Mouse (Mus musculus): ENCODE measurements around the gene Olfr695. TPM values are rescaled to one million over a fixed set of nuclear protein-coding genes. Genes with fewer than 3 reads are reported as not detected.
"Not testable (repeated sequence)": the region's sequence is repeated elsewhere in the genome, so short reads cannot be mapped to it uniquely, and the experiment has no call there.

Olfr695 gene
- not detected in 2 replicates for polyA plus RNA-seq (2016; fragmentation: Nextera tagmentation; extraction: Ambion mirVana)

DNA sequence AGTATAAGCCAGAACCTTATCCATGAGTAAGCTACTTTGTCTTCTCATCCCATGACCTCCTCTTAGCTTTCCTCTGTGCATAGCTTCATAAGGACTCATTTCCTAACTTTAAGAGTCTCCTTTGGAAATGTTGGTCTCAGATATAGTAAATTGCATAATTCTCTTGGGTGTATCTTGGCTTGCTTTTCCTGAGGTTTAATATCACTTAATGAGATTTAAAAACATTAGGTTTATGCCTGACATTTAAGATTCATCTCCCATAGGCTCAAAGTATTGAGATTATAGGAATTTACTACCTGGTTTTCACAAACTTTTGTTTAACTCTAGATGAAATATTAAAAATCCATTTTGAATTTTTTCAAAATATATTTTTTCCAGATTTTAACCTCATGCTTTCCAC is at the start of gene Olfr695:
Olfr695 (minus strand) TSS at position 101 of the 400 bp plus-strand sequence.
- Histone ChIP-seq H3K27ac (replicated peaks) (no peak within 1 kb of the TSS), H3K27me3 (replicated peaks; ENCODE audit: low read depth, poor library complexity, severe bottlenecking) (no peaks in the 10 kb centered on the region), H3K4me1 (no peaks in the 10 kb centered on the region), H3K9me3 (no peaks in the 10 kb centered on the region), H3K36me3 (replicated peaks) (no peaks in the 10 kb centered on the region), H3K4me3 (no peak within 1 kb of the TSS)
- no peak for DNase-seq (ENCODE audit: low spot score)

DNA sequence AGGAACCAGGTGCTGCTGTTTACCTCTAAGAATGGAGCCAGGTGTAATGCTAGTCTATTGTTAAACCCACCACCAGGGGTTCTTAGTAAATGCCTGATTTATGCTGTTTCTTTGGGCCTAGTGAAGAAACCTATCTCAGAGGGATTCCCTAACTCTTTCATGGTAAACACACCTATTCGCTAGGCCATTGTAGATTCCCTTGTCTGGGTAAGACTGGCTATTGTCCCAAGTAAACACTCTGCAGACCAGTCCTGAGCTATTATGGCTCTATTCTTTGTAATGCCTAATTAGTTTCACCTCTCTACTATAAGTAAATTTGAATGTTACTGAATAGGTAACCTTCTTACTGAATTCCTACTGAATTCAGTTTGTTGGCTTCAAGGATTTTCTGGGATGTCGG is 44.8 kb upstream of the Olfr695 start:
- not testable (repeated sequence) for H3K27ac ChIP-seq (replicated peaks); H3K4me3 ChIP-seq; DNase-seq (ENCODE audit: low spot score); H3K4me1 ChIP-seq; H3K27me3 ChIP-seq (replicated peaks; ENCODE audit: low read depth, poor library complexity, severe bottlenecking); H3K9me3 ChIP-seq; H3K36me3 ChIP-seq (replicated peaks)
- 92% methylated on average over 2 of the region's 2 CpGs for WGBS

DNA sequence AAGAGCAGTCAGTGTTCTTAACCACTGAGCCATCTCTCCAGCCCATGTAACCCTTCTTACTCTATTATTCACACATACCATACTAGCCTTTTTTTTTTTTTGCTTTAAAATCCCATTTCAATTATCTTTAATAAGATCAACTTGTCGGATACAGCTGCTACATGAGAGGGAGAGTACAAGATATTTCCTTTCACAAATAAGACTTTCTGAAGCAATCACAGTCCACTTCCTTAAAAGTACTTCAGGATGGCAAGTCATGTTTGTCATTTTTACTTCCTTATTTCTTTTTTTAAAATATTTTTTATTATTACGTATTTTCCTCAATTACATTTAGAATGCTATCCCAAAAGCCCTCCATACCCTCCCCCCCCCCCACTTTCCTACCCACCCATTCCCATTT is 42.6 kb upstream of the Olfr695 start:
- Histone ChIP-seq H3K9me3 (0 out of 2 replicates have a peak, but pooled peaks cover 3% of the 10 kb centered on the region), H3K4me3 (no peak overlapping the region), H3K27me3 (replicated peaks; ENCODE audit: low read depth, poor library complexity, severe bottlenecking) (no peaks in the 10 kb centered on the region), H3K4me1 (no peaks in the 10 kb centered on the region), H3K36me3 (replicated peaks) (no peaks in the 10 kb centered on the region), H3K27ac (replicated peaks) (no peak overlapping the region)
- DNase-seq (ENCODE audit: low spot score) = no peak
- WGBS = 95% methylated on average over 2 of the region's 2 CpGs

DNA sequence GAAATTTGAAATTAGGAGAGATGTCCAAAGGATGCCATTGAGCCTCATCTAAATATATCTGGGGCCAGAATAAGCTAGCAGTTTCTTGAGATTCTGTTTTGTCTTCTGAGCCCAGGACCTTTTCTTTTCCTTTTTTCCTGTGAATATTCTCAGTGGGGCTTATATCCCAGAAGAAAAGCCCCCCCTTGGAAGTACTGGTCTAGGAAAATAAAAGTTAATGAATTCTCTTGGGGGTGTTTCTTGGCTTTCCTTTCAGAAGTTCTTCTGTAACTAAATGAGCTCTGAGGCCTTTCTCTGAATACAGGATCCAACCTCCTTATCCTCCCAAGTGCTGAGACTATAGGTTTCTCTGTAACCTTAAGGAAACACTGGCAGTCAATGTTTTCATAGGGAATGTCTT is 39.1 kb upstream of the Olfr695 start, which contains the start of gene Olfr698:
Olfr698 (minus strand) TSS at position 101 of the 400 bp plus-strand sequence.
- no peak for DNase-seq (ENCODE audit: low spot score)

DNA sequence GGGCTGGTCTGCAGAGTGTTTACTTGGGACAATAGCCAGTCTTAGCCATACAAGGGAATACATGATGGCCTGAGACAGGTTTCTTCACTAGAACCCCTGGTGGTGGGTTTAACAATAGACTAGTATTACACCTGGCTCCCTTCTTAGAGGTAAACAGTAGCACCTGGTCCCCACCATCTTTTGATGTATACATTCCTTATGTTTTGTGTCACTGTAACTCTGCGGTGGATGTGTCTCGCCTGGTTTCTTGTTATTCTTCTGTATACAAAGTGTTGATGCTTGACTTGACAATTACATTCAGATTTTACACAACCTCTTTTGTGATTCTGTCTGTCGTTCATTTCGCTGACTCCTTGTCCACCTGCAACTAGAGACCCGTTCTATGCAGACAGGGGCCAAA is 29.6 kb upstream of the Olfr695 start:
- Histone ChIP-seq H3K4me1 (no peaks in the 10 kb centered on the region), H3K27me3 (replicated peaks; ENCODE audit: low read depth, poor library complexity, severe bottlenecking) (no peaks in the 10 kb centered on the region), H3K36me3 (replicated peaks) (no peaks in the 10 kb centered on the region), H3K4me3 (no peak overlapping the region), H3K27ac (replicated peaks) (no peak overlapping the region), H3K9me3 (no peaks in the 10 kb centered on the region)
- DNase-seq (ENCODE audit: low spot score) = no peak
- WGBS = 93% methylated on average over 5 of the region's 5 CpGs

More for the DNA sequence above, 39.1 kb upstream of the Olfr695 start, which contains the start of gene Olfr698:
- H3K36me3 ChIP-seq (replicated peaks) = no peaks in the 10 kb centered on the region
- H3K4me3 ChIP-seq = no peak within 1 kb of the TSS
- no peaks in the 10 kb centered on the region for H3K27me3 ChIP-seq (replicated peaks; ENCODE audit: low read depth, poor library complexity, severe bottlenecking)
- H3K9me3 ChIP-seq = no peaks in the 10 kb centered on the region
- H3K27ac ChIP-seq (replicated peaks) = no peak within 1 kb of the TSS
- no peaks in the 10 kb centered on the region for H3K4me1 ChIP-seq

DNA sequence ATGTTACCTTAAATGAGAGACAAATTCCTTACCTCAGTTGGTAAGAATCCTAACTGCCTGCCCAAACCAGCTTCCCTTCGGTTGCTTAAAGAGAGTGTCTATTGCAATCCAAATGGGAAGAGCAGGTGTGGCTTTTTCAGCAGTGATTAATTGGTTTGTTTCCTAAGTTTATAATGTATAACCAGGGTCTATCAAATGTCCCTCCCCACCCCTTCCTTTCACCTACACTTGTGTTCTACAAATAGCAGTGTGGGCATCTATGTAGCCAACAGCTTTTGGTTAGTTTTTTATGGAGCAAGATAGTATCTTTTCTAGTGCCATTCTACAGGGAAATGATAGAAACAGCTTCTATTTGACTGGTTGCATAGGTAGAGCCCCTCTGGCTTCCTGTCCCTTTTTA is 26.1 kb upstream of the Olfr695 start, which contains the start of gene Olfr697:
Olfr697 (minus strand) TSS at position 101 of the 400 bp plus-strand sequence.
- 93% methylated on average over 1 of the region's 1 CpGs for WGBS
- H3K27ac ChIP-seq (replicated peaks) = no peak within 1 kb of the TSS
- H3K4me3 ChIP-seq = no peak within 1 kb of the TSS
- H3K27me3 ChIP-seq (replicated peaks; ENCODE audit: low read depth, poor library complexity, severe bottlenecking) = no peaks in the 10 kb centered on the region
- no peaks in the 10 kb centered on the region for H3K9me3 ChIP-seq
- DNase-seq (ENCODE audit: low spot score) = no peak
- H3K4me1 ChIP-seq = no peaks in the 10 kb centered on the region
- no peaks in the 10 kb centered on the region for H3K36me3 ChIP-seq (replicated peaks)

DNA sequence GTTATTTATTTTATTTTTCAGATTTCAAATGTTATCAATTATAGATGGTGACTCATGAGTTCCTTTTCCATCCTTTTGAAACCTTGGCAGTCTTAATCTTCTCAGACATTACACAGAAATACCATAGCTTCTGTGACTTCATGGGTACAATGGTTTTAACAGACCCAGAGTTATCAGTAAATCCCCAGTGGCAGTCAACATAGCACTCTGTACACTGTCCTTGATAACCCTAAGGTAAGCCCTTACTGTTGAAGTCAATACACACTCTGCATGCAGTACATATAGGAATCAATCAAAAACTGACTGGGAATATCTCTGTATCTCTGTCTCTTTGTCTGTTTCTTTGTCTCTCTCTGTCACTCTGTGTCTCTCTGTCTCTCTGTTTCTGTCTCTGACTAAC is 20.8 kb upstream of the Olfr695 start:
- Histone ChIP-seq H3K27me3 (replicated peaks; ENCODE audit: low read depth, poor library complexity, severe bottlenecking) (no peaks in the 10 kb centered on the region), H3K27ac (replicated peaks) (no peak overlapping the region), H3K36me3 (replicated peaks) (no peaks in the 10 kb centered on the region), H3K4me1 (no peaks in the 10 kb centered on the region), H3K4me3 (no peak overlapping the region), H3K9me3 (no peaks in the 10 kb centered on the region)
- no peak for DNase-seq (ENCODE audit: low spot score)

DNA sequence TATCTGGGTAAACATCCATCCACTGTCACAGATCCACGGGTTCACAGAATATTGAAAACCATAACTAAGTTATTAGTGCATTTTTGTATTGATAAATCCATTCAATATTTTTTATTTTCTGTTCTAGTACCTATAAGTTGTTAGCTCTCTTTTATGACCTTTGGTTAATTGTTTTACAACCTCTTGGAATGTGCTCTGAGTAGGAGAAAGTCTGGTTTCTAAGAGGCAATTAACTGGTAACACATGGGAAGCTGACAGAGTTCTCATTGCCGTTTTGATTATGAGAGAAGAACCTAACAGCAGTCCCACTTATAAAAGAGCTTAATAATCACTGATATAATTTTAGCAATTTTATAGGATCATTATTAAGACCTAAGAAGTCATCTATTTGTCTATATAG is 17.5 kb upstream of the Olfr695 start:
- no peak overlapping the region for H3K4me3 ChIP-seq
- WGBS = 80% methylated on average over 2 of the region's 2 CpGs
- DNase-seq (ENCODE audit: low spot score) = no peak
- H3K27me3 ChIP-seq (replicated peaks; ENCODE audit: low read depth, poor library complexity, severe bottlenecking) = no peaks in the 10 kb centered on the region
- no peak overlapping the region for H3K27ac ChIP-seq (replicated peaks)
- no peaks in the 10 kb centered on the region for H3K9me3 ChIP-seq
- no peaks in the 10 kb centered on the region for H3K4me1 ChIP-seq
- H3K36me3 ChIP-seq (replicated peaks) = no peaks in the 10 kb centered on the region

DNA sequence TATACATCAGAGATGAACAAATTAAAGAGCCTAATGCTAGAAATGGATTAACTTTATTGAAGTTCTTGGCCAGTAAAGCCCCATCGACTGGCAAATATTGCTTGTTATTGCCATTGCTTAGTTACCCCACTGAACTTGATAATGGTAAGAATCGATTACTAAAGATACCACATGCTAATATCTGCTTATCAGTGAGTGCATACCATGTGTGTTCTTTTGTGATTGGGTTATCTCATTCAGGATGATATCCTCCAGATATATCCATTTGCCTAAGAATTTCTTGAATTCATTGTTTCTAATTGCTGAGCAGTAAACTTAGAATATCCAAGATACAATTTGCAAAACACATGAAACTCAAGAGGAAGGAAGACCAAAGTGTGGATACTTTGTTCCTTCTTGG is 9.5 kb upstream of the Olfr695 start:
- H3K27me3 ChIP-seq (replicated peaks; ENCODE audit: low read depth, poor library complexity, severe bottlenecking); H3K27ac ChIP-seq (replicated peaks); H3K4me1 ChIP-seq; DNase-seq (ENCODE audit: low spot score); H3K4me3 ChIP-seq; H3K9me3 ChIP-seq; H3K36me3 ChIP-seq (replicated peaks): not testable (repeated sequence)
- WGBS = 87% methylated on average over 2 of the region's 2 CpGs

DNA sequence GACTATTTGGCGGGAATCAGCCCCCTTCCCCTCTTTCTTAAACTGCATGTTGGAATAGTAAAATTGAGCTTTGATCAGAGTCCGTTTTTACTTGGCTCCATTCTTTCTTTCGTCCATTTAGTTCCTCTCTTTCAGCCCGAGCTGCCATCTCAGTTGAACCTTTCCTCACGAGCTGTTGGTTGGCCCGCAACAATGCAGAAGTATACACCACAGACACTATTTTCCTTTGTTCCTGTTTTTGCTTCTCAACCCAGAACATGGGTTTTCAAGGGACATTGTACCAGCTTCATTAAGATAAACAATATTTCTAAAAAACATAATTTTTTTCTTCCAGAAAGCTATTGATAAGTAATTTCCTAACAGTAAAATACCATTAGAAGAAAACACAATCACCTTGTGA is 4.7 kb downstream of the Olfr695 start:
- no peaks in the 10 kb centered on the region for H3K27me3 ChIP-seq (replicated peaks; ENCODE audit: low read depth, poor library complexity, severe bottlenecking)
- H3K36me3 ChIP-seq (replicated peaks) = no peaks in the 10 kb centered on the region
- no peak for DNase-seq (ENCODE audit: low spot score)
- no peaks in the 10 kb centered on the region for H3K9me3 ChIP-seq
- WGBS = 88% methylated on average over 6 of the region's 6 CpGs
- no peak overlapping the region for H3K4me3 ChIP-seq
- no peaks in the 10 kb centered on the region for H3K4me1 ChIP-seq
- H3K27ac ChIP-seq (replicated peaks) = no peak overlapping the region

DNA sequence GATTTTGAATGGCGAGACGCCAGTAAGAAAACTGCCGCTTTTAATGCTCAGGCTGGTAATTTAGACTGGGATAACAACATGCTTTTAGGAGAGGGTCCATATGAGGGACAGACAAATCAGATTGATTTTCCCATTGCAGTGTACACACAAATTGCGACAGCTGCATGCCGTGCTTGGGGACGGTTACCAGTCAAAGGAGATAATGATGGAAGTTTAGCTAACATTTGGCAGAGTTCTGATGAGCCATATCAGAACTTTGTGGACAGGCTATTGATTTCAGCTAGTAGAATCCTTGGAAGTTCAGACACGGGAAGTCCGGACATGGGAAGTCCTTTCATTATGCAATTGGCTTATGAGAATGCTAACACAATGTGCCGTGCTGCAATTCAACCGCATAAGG is 8.5 kb downstream of the Olfr695 start:
- H3K4me3 ChIP-seq; H3K4me1 ChIP-seq; H3K27me3 ChIP-seq (replicated peaks; ENCODE audit: low read depth, poor library complexity, severe bottlenecking); H3K9me3 ChIP-seq; H3K27ac ChIP-seq (replicated peaks); H3K36me3 ChIP-seq (replicated peaks); DNase-seq (ENCODE audit: low spot score): not testable (repeated sequence)
- 93% methylated on average over 10 of the region's 10 CpGs for WGBS

DNA sequence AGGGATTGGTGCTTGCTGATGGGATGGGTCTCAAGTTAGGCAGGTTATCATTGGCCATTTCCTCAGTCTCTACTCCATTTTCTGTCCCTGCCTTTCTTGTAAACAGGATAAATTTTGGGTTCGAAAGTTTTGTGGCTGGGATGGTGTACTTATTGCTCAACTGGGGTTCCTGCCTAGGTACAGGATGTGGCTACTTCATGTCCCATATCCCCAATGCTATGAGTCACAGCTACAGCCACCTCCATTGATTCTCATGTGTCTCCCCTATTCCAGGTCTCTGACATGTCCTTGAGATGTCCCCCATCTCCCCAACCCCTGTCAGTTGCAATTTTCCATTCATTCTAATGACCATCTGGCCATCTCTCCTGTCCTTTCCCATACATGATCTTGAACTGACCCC is 19.3 kb downstream of the Olfr695 start:
- no peaks in the 10 kb centered on the region for H3K27me3 ChIP-seq (replicated peaks; ENCODE audit: low read depth, poor library complexity, severe bottlenecking)
- H3K27ac ChIP-seq (replicated peaks) = no peak overlapping the region
- H3K4me1 ChIP-seq = no peaks in the 10 kb centered on the region
- peaks cover 12% of the 10 kb centered on the region; the same call in 1 of the 2 replicates for H3K9me3 ChIP-seq
- DNase-seq (ENCODE audit: low spot score) = no peak
- no peaks in the 10 kb centered on the region for H3K36me3 ChIP-seq (replicated peaks)
- 89% methylated on average over 1 of the region's 1 CpGs for WGBS
- H3K4me3 ChIP-seq = no peak overlapping the region

DNA sequence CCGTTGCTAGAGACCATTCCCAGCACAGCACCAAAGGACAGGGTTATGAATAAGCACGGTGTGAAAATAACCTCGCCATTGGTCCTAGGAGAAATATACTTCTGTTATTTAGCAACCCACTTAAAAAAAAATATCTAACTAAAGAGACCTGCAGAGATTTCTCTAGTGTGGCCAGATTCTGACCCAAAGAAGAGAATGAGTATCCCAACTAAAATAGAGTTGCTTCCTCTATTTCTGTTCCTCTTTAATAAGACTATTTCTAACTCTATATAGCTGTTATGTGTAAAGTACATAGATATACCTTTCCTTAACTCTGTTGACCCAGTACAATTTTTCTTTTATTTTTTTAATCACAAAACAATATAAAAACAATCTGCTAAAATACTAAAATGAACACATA is 23.2 kb downstream of the Olfr695 start:
- 84% methylated on average over 3 of the region's 3 CpGs for WGBS
- no peak for DNase-seq (ENCODE audit: low spot score)
- Histone ChIP-seq H3K36me3 (replicated peaks) (no peaks in the 10 kb centered on the region), H3K27ac (replicated peaks) (no peak overlapping the region), H3K4me3 (no peak overlapping the region), H3K9me3 (peaks cover 2% of the 10 kb centered on the region; the same call in 1 of the 2 replicates), H3K4me1 (no peaks in the 10 kb centered on the region), H3K27me3 (replicated peaks; ENCODE audit: low read depth, poor library complexity, severe bottlenecking) (no peaks in the 10 kb centered on the region)

DNA sequence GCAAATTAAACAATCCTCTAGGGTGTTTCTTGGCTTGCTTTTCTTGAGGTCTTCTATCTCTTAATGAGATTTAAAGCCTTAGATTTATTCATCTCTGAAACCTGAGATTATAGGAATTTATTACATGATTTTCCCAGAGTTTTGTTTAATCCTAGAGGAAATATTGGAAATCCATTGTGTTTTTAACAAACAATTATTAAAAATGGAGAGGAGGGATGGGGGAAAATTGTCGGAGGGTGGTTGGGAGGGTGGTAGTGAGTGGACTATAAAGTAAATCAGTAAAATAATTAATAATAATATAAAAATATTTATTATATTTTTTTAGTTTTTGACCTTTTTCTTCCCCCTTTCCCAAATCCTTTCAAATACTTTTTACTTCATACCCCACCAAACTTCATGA is 24.5 kb downstream of the Olfr695 start, which contains the start of gene Olfr694:
Olfr694 (minus strand) TSS at position 101 of the 400 bp plus-strand sequence.
- Histone ChIP-seq H3K4me3 (no peak within 1 kb of the TSS), H3K9me3 (peaks cover 2% of the 10 kb centered on the region; the same call in 1 of the 2 replicates), H3K36me3 (replicated peaks) (no peaks in the 10 kb centered on the region), H3K27ac (replicated peaks) (no peak within 1 kb of the TSS), H3K4me1 (no peaks in the 10 kb centered on the region), H3K27me3 (replicated peaks; ENCODE audit: low read depth, poor library complexity, severe bottlenecking) (no peaks in the 10 kb centered on the region)
- WGBS = 98% methylated on average over 1 of the region's 1 CpGs
- no peak for DNase-seq (ENCODE audit: low spot score)

All from embryonic facial prominence, embryonic 10.5 days (tissue).